Mouse (Mus musculus) olfactory bulb, adult 2 months (tissue): ENCODE data around the gene Mlxipl.

Experiments used
- CTCF ChIP-seq: fragments of 200-500 bp; IDR thresholded peaks from 2 replicates; pipeline ENCODE4 v1.5.1; 2012; ENCODE audit warnings: low read depth, mild to moderate bottlenecking, low read length, moderate library complexity; ENCODE audit not compliant: insufficient read depth
- POLR2A ChIP-seq: fragments of 200-500 bp; IDR thresholded peaks from 2 replicates; pipeline ENCODE4 v1.6.1; 2012; ENCODE audit warnings: mild to moderate bottlenecking, low read depth, low read length, moderate library complexity; ENCODE audit not compliant: insufficient read depth

GRCm38 (mm10) chr5:135103999-135104660 lies 14.4 kb downstream of the Mlxipl start:
- 0 out of 2 replicates have a peak, but pooled peaks have one; percentile 16 for TF ChIP-seq CTCF
- TF ChIP-seq POLR2A, result no peak
